Mouse (Mus musculus) layer of hippocampus, postnatal 10 days (tissue): ENCODE data around the gene Kif19a. TPM values are rescaled to one million over a fixed set of nuclear protein-coding genes. Genes with fewer than 3 reads are reported as not detected.

ENCODE experiments used
- DNase-seq, 2 experiments: peaks; one replicate each; pipeline ENCODE4 v3.0.0; 2021; ENCODE audit warnings: low spot score in 2 of 2
- long read RNA-seq: library from polyadenylated mRNA; stranded (forward); transcript quantifications from one replicate; pipeline ENCODE4 v2.0.0, GENCODE M21; 2023
- total RNA-seq, 2 experiments: library from RNA; stranded (reverse); gene quantifications; 2 replicates each; pipeline ENCODE4 v1.2.3; 2021

The Kif19a gene
- 1 to 10 TPM; 6.7 to 8.7 TPM for total RNA-seq
- long read RNA-seq = 0 reads

DNA sequence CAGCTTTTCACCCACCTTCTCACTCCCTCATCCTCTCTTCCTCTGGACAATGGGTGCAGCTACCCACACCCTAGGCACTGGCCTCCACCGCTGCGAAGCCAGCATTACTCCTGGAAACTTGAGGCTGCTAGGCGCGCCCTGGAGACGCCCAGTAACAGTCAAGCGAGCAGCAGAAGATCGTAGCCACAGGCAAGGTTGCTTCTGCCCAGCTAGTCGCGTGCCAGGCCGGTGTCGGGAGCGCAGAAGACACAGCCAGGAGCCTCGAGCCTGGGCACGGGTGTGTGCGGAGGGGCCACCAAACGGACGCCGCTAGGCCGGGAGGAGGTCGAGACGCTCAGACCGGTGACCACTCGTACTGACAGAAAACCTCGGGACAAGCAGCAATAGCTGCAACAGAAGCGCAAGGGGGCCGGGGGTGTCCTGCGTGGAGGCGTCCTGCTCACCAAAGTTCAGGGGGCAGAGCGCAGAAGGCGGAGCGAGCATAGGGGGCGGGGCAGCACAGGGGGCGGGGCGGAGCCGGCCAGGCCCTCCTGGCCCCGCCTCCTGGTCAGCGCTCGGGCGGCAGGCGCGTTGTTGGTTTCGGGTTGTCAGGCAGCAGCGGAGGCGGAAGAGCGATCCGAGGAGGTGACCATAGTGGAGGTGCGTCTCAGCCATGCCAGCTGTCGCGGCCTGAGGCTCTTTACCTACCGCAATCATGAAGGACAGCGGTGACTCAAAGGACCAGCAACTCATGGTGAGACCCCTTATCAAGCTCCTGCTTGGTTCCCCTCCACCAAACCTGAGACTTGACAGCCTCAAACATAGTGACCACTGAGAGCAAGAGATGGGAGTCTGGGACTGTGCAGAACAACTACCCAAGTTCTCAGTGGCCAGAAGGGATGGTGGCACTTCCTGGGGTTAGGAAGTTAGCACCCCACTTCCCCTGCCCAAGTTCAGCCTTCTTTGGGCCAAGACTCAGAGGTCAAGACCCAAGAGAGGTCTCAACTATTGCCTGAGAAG lies at the start of gene Kif19a:
Gene Kif19a, plus strand, starts transcription at position 569 of the 999 bp plus-strand sequence.
- peak; percentile 25 to 48 for DNase-seq

DNA sequence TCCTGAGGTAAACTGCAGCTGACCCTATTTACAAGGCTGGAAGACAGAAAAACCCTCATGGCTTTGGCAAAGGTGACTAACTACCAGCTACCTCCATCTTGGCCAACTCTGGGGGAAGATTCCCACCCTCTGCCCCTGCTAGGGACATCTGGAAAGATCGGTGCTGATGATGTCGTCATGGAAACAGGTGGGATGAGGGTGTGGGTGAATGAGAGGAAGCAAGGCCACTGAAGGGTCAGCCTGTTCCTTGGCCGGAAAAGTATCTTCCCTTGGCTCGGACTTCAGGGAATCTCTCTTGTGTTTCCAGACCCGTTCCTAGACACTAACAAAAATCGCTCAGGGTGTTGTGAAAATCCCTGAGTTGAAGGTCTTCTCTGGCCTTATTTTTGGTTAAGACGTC lies 49.7 kb upstream of the Kif19a start:
- DNase-seq = no peak

DNA sequence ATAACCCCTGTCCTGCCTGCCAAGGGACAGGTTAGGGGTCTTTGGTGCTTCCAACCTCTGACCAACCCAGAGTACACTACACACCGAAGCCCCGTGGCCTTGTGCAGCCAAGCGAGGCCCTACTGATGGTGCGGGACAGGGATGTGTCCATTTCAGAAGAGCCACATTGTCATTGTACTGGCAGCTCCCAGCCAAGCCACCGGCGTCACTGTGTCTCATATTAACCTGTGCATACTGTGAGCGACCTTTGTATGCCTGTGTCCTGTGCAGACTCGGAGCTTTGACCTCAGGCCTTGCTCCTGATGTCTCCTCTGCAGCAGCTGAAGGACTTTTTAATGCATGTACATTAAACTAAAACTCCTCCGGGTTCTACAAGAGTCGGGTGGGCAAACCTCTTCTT lies 44.7 kb upstream of the Kif19a start:
- no peak for DNase-seq

DNA sequence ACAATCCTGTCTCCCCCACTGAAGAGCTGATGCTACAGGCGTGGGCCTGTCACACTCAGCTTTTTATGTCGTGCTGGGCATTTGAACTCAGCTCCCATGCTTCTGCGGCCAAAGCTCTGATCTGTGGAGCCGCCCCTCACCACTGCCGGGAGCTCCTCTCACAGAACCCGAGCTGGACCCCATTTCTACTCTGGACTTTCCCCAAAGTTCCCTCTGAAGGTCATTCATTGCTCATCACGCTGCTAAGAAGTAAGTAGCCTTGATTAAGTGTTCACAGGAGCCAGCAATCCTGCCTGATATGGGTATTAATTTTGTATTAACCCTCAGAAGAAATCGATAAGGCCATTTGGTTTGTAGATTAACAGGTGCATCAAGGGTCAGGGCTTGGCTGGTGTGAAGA lies 42.8 kb upstream of the Kif19a start:
- DNase-seq = no peak

DNA sequence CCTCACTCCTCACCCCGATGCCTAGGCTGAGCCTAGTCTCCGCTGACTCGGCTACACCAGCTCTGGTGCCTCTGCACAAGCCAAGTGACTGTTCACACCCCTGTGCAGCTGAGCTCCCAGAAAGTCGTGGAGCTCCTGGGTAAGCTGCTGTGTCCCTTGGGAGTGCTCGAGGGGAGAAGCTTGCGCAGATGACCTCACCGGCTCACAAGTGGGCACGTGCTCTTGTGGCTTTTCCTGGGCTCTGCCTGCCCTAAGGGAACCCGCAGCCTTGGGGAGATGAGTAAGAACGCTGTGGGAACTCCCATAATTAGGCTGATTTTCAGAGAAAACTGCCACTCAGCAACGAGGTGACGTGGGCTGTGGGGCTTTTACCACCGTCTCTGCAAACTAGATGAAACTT lies 42.2 kb upstream of the Kif19a start:
- no peak for DNase-seq

DNA sequence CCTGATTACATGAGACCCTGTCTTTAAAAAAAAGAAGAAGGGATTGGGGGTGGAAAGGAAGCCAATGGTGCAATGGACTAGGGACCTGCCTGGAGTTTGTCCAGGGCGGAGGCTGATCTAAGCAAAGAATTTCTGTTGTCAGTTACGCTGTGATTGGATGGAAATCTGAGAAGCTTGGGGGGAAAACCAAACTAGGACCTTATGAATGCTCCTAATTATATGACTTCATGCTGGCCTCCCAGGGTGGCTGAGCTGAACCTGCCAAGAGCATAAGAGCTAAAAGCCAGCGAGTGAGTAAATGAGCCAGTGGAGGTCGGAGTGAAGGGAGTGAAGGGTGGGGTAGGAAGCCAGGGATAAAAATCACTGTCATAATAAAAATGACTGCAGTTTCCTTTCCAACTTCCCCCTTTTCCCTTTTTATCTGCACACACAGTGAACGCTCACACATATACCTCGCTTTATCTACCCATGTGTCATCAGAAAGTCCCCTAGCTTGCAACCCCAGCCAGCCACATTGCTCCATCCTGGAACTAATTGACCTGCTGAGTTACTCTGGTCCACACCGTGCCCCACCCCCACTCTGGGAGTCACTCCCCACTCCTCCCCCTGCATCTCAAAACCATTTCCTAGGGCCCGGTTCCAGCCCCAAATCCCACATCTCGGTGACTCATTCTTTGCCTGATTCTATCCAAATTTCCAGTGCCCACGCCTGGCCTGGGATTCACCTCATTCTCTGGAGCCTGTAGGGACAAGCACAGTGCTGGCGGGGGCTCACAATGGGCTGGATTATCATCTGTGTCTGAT lies 40.2 kb upstream of the Kif19a start:
- DNase-seq = no peak

DNA sequence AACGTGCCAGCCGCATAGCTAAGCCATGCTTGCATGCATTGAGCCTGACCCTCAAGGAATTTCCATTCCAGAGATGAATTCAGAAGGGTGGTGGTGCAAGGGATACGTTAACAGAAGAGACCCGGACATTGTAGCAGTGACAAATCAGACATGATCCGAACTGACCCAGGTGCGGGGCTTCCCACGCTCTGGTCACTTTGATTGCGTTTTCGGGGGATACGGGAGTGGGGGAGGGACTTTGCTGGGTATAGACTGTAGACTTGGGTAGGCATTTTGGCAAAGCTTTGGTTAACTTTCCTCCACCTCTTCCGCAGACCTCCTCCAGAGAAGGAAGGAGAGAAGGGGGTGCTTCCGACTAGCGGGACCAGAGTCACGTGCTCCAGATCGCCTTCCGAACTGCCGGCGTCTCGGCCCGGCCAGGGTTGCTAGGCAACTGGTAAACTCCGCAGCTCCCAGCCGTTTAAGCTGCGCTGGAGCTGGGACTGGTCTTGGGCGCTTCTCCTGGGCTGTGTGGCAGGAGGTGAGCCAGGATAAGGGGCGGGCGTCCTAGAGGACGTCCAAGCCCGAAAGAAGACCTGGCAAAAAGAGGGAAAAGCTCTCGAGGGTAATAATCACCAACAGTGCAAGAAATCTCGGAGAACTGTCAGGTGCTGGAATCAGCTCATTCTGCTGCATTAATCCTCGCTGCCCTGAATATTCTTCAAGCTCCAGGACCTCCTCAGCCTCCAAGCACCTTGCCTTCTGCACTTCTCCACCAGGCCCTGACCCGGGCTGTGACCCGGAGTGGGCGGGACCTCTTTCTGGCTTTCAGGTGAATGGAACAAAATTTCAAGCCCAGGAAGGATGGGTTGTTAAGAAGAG lies 38.0 kb upstream of the Kif19a start, which contains the start of gene Dnaic2:
Gene Dnaic2, plus strand, starts transcription at position 444 of the 861 bp plus-strand sequence.
- DNase-seq = peak; percentile 61 to 74

DNA sequence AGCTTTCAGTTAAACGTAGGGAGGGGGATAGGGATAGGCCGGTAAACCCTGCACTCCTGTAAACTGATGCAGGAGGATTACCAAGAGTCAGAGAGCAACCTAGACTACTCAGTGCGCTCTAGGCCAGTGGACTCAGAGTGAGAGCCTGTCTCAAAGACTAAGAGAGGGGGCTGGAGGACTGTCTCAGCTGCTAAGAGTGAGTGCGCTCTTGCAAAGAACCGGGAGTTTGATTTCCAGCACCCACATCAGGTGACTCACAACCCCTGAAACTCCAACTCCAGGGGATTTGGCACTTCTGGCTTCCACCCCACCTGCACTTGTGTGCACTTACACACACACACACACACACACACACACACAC lies 37.4 kb upstream of the Kif19a start:
- no peak for DNase-seq

DNA sequence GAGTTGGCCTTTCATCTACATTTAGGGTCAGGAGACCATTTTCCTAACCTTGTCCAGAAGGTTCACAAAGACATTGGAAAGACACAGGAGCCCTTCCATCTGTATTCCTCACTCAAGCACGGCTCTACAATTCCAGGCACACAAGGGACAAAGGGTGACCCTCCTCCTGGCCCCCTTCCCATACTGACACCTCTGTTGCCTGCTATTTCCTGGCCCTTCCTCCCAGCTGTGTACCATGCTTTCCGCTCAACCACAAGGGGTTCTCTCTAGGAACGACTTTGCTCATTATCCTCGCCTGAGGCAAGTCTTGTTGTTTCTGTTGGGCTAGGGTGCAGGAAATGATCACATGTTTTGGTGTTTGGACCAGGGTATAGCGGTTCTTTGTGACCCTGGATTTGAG lies 36.9 kb upstream of the Kif19a start:
- no peak for DNase-seq

DNA sequence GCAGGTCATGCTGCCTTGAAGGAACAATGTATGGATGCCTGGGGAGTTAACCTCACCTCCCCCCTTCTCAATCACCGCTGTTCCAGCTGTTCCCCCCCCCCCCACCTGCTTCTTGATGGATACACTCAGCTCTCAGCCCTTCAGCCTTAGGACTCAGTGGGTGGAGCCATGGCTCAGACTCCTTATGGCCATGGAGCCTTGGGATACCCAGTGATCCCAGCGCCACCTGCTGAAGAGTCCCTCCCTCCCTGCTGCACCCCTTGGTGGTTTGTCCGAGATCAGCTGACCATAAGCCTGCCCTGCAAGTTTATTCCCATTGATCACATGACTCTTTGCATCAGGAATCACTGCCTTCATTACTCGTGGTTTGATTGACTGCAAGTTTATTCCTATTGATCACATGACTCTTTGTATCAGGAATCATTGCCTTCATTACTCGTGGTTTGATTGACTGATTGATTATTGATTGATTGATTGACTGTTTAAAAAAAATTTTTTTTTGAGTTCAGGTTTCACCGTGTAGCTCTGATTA lies 35.3 kb upstream of the Kif19a start:
- DNase-seq = no peak

DNA sequence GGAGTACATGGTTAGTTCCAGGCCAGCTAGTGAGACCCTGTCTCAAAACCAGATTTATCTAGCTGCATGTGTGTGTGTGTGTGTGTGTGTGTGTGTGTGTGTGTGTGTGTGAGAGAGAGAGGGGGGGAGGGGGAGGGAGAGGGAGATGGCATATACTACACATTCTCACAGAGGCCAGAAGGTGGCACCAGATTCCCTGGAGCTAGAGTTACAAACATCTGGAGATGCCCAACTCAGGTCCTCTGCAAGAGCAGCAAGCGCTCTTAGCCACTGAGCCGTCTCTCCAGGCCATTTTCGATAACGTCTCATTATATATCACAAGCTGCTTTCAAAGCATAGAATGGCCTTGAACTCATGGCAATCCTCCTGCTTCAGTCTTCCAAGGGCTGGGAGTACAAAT lies 33.5 kb upstream of the Kif19a start:
- no peak for DNase-seq

DNA sequence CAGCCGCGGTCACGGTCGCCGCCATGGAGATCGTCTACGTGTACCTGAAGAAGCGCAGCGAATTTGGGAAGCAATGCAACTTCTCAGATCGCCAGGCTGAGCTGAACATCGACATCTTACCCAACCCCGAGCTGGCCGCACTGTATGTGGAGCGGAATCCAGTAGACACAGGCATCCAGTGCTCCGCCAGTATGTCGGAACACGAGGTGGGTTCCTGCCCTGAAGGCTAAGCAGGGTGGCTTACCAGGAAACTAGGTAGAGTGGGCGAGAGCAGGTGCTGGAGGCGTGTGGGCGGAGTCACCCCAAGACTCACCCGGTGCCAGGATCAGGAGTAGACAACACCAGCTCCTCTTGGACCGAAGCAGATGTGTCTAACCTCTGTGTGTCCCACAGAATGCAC lies 32.3 kb upstream of the Kif19a start:
- no peak for DNase-seq

DNA sequence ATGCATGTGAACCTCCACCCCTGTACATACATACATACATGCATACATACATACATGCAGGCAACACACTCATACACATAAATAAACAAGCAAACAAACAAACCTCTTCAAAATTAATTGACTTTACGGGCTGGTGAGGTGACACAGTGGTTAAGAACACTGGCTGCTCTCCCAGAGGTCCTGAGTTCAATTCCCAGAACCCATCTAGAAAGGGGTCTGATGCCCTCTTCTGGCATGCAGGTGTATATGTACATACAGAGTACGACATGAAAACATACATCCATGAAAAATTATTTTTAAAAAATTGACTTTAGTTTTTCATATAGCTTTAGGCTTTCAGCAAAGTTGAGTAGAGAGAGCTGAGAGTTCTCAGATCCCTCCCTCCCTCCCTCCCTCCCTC lies 29.1 kb upstream of the Kif19a start:
- no peak for DNase-seq

DNA sequence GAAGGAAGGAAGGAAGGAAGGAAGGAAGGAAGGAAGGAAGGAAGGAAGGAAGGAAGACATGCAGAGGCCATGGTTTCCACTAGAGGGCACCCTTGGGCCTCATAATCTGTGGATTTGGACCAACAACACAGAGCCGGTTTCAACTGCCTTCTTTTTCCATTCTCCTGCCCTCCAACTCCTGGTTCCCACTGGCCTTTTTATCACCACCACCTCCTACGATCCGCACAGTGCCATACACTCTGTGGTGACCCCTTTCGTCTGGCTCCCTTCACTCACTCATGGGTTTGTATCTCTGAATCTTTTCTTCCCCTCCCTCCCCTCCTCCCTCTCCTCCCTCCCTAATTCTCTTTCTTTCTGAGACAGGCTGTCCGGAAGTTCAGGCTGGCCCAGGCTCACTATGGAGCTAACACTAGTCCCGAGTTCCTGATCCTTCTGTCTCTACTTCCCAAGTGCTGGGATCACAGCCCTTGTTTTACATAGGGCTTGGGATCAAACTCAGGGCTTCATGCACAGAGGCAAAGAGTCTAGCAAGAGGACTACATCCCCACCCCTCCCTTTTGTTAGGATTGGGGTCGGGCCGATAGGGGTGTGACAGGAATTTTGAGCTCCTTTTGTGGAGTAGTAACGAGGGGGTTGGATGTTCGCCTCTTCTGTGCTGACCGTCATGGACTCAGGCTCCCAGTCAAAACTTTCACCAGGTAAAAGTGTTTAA lies 28.1 kb upstream of the Kif19a start:
- peak; percentile 68 to 70 for DNase-seq

DNA sequence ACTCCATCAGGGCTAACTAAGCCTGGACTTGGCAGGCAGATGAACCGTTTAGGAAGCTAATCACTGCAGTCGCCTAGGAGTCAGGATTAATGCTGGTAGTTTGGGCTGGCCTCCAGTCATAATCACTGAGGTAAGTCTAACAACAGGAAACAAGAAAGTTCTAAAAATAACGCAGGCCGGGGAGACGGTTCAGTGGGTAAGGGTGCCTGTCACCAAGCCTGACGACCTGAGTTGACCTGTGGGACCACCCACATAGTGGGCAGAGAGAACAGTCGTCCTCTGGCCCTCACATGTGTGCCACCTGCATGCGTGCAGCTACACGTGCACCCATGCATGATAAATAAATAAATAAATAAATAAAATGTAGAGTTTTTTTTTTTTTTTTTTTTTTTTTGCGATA lies 24.6 kb upstream of the Kif19a start:
- no peak for DNase-seq

DNA sequence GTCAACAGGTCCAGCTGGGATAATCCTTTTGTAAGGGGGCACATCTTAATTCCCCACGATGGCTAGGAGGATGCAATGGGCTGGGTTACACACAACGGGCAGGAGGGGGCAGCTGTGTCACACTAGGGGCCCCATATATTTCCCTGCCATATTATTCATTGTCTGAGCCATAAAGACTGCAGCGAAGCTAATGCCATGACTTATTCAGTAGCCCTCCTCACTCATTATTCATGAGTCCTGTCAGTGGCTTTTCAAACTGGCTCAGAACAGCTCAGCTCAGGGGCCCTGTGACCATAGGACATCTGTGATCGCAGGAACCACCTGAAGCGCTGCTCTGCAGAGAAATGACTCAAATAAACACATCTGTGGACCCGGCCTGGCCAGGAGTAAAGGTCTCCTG lies 23.7 kb upstream of the Kif19a start:
- no peak for DNase-seq

DNA sequence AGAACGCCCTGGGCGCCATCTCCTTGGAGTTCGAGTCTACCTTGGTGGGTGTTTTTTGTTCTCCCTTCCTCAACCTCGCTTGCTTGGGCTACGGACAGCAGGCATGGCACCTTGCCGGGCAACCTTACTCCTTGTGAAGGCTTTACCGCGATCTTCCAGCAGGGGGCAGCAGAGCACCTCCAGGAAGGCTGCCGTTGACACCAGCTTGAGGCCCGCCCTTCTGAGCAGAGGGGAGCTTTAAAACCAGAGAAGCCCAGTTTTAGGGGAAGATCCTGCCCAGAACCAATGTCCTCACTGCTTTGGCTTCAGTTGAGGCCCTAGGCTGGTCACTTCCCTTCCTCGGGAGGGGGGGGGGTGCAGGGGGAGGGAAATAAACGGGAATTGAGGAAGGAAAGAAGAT lies 20.1 kb upstream of the Kif19a start:
- peak; percentile 98 to 99 for DNase-seq

DNA sequence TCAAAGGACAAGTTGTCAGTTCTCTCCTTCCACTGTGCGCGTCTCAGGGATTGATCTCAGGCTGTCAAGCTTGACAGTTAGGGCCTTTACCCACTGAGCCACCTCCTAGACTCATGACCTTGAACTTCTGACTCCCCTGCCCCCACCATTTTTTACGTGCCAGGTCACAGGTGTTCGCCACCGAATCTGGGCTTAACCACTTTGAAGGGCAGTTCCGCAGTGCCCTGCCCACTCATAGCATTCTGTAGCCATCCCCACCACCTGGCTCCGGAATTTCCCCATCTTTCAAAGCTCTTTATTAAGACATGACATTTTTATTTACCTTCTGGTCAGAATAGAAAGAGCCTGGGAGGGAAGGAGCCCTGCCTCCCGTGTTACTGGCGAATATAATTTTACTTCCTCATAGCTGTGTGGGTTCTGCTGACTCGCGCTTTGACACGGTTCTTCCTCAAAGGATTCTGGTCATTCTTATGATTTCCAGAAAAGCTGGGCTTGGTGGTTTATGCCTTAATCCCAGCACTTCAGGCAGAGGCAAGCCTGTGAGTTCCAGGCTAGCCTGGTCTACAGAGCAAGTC lies 17.5 kb upstream of the Kif19a start:
- no peak for DNase-seq

DNA sequence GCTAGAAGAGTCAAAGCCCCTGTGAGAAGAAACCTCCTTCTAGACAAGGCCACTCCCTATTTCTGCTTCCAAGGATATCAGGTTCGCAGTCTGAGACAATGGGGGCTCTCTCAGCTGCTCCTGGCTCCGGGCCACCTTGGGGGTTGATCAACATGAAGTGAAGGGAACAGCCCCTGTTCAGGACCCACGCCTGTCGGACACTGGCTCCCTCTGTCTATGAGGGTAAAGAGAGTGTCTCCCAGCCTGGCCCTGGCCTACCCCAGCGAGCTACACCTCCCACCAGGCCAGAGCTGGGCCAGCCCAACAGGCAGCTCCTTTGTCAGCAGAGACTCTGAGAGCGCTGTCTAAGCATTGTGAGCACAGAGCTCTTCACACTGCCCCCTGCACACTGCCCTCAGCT lies 4.7 kb downstream of the Kif19a start:
- DNase-seq = no peak

DNA sequence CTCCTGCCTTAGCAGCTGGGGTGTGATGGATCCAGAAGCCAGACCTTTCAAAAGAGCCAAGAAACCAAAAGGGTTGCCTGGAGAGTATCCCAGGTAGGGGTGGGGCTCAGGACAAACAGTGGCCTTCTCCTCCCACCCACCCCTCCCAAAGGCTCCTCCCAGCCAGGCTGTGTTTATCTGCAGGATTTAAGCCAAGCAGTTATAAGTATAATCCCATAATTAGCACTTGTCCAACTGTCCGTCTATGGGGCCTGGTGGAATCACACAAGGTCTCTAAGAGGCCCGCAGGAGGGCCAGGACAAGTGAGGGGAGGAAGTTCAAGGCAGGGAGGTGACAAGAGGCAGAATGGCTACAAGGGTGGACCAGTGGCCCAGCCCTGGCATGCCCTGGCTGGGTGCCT lies 6.7 kb downstream of the Kif19a start:
- DNase-seq = no peak
